Mouse (Mus musculus) kidney, embryonic 14.5 days (tissue): ENCODE data around the gene Acat3. TPM values are rescaled to one million over a fixed set of nuclear protein-coding genes. Genes with fewer than 3 reads are reported as not detected.
A peak's percentile ranks its signal among the peaks of the same experiment; 100 is the strongest.
"Not testable (repeated sequence)": the region's sequence is repeated elsewhere in the genome, so short reads cannot be mapped to it uniquely, and the experiment has no call there.

Experiments
- ATAC-seq: fragments of 200-750 bp; cut with Nextera tagmentation; 2 replicates; pipeline ENCODE4 v1.8.0; 2017; ENCODE audit warnings: moderate number of reproducible peaks, mild to moderate bottlenecking, moderate TSS enrichment, moderate library complexity; ENCODE audit not compliant: low FRiP score, low TSS enrichment
- H3K27ac ChIP-seq: fragments of 300-500 bp; sonication (generic); 2 replicates; pipeline ENCODE4 v1.5.1; 2014; ENCODE audit warnings: low read depth, mild to moderate bottlenecking, low read length, moderate library complexity, mixed read lengths
- H3K27me3 ChIP-seq: fragments of 300-500 bp; sonication (generic); 2 replicates; pipeline ENCODE4 v1.6.1; 2014; ENCODE audit warnings: mild to moderate bottlenecking, low read length; ENCODE audit not compliant: control insufficient read depth, insufficient read depth
- H3K36me3 ChIP-seq: fragments of 300-500 bp; sonication (generic); 2 replicates; pipeline ENCODE4 v1.6.1; 2014; ENCODE audit warnings: low read length, mixed read lengths; ENCODE audit not compliant: control insufficient read depth, insufficient read depth
- H3K4me1 ChIP-seq: fragments of 300-500 bp; sonication (generic); 2 replicates; pipeline ENCODE4 v1.6.1; 2014; ENCODE audit warnings: low read length, mixed read lengths; ENCODE audit not compliant: control insufficient read depth, insufficient read depth
- H3K4me2 ChIP-seq: fragments of 300-500 bp; sonication (generic); replicated peaks from 2 replicates; pipeline ENCODE4 v1.6.1; 2014; ENCODE audit warnings: low read depth, mild to moderate bottlenecking, low read length
- H3K4me3 ChIP-seq: fragments of 300-500 bp; sonication (generic); 2 replicates; pipeline ENCODE4 v1.5.1; 2014; ENCODE audit warnings: mild to moderate bottlenecking, low read length
- H3K9ac ChIP-seq: fragments of 300-500 bp; sonication (generic); 2 replicates; pipeline ENCODE4 v1.6.1; 2014; ENCODE audit warnings: low read depth, mild to moderate bottlenecking, low read length, moderate library complexity
- H3K9me3 ChIP-seq: fragments of 300-500 bp; sonication (generic); 2 replicates; pipeline ENCODE4 v1.6.1; 2016; ENCODE audit warnings: low read length; ENCODE audit not compliant: control insufficient read depth
- WGBS: fragments of 180-500 bp; shearing (Covaris S2); extraction: QIAGEN DNeasy Blood & Tissue Kit; methylation state at CpG from one replicate; pipeline ENCODE4 v1.1.7; 2014; 5-methylcytosine and 5-hydroxymethylcytosine counted together
- polyA plus RNA-seq: library from polyadenylated mRNA; unstranded; fragments of >200 nt; fragmentation: Nextera tagmentation; extraction: Ambion mirVana; gene quantifications from 2 replicates; pipeline ENCODE4 v1.2.1, GENCODE M21; 2014

Gene Acat3
- polyA plus RNA-seq, 1 experiment from 2014 or later, result 0.76 TPM

DNA sequence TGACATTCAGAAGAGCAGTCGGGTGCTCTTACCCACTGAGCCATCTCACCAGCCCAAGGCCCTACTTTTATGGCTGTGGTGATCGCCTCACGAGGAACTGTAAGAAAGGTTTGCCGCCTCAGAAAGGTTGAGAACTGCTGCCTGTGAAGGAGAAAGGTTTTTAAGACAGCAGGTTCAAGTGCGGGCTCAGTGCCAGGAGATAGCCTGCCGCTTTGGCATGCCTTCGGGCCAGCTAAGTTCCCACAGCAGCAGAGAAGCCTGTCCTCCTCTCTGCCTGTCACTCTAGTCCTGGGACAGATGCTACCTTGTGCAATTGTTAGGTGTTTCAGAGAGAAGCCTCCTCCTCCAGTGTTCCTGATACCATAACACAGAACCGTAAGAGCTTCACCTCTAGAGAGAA lies 16.3 kb upstream of the Acat3 start:
- peaks cover 36% of the 10 kb centered on the region for H3K36me3 ChIP-seq
- no peak overlapping the region for H3K27ac ChIP-seq
- no peak overlapping the region for H3K9ac ChIP-seq
- no peaks in the 10 kb centered on the region for H3K27me3 ChIP-seq
- H3K4me1 ChIP-seq, result no peaks in the 10 kb centered on the region
- H3K9me3 ChIP-seq, result no peaks in the 10 kb centered on the region
- WGBS, result 94% methylated on average over 8 of the region's 8 CpGs
- no peak overlapping the region for H3K4me3 ChIP-seq
- ATAC-seq, result no peak
- no peak overlapping the region for H3K4me2 ChIP-seq

- Histone ChIP-seq H3K27ac (no peak overlapping the region), H3K4me1 (no peaks in the 10 kb centered on the region), H3K9ac (no peak overlapping the region), H3K36me3 (peaks cover 60% of the 10 kb centered on the region), H3K27me3 (no peaks in the 10 kb centered on the region), H3K4me3 (no peak overlapping the region), H3K9me3 (no peaks in the 10 kb centered on the region), H3K4me2 (no peak overlapping the region)
- 92% methylated on average over 5 of the region's 5 CpGs for WGBS
- ATAC-seq, result no peak
These were observed 9.3 kb upstream of the Acat3 start for GRCm38 (mm10) chr17:12949669-12950068.

DNA sequence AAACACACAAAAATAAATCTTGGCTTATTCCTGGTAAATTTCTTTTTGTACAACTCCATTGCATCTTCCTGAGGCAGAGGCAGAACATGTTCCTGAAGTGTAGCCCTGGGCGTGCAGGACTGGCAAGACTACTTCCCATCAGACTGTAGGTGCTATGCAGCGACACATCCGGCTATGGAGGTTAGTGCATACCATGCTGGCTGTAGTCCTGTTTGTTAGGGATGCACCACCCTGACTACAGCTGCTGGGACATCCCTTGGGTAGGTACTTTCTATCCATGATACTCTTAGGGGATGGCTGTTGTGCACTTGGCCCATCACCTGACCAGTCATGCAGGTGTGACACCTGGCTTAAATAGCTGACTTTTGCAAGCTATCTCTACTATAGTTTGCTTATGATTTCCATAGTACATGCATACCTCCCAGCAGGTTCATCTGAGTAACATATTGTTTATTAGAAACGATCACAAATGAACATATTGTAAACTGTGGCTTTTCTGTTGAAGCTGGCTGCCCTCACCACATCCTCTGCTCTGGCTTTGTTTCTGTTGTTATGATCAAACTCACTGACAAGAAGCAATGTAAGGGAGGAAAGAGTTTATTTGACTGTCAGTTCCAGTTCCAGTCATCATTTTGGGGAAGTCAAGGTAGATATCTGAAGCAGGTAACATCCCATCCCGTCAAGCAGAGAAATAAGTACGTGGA lies 2.2 kb upstream of the Acat3 start:
- H3K27ac ChIP-seq, result no peak overlapping the region
- WGBS, result 93% methylated on average over 6 of the region's 6 CpGs

GRCm38 (mm10) chr17:12941543-12942260 lies 1.3 kb upstream of the Acat3 start:
- 79% methylated on average over 8 of the region's 8 CpGs for WGBS

More for the DNA sequence above, 2.2 kb upstream of the Acat3 start:
- Histone ChIP-seq H3K9ac (no peak overlapping the region), H3K9me3 (no peaks in the 10 kb centered on the region), H3K4me1 (no peaks in the 10 kb centered on the region), H3K4me3 (no peak overlapping the region), H3K4me2 (no peak overlapping the region), H3K36me3 (peaks cover 33% of the 10 kb centered on the region), H3K27me3 (no peaks in the 10 kb centered on the region)
- no peak for ATAC-seq

DNA sequence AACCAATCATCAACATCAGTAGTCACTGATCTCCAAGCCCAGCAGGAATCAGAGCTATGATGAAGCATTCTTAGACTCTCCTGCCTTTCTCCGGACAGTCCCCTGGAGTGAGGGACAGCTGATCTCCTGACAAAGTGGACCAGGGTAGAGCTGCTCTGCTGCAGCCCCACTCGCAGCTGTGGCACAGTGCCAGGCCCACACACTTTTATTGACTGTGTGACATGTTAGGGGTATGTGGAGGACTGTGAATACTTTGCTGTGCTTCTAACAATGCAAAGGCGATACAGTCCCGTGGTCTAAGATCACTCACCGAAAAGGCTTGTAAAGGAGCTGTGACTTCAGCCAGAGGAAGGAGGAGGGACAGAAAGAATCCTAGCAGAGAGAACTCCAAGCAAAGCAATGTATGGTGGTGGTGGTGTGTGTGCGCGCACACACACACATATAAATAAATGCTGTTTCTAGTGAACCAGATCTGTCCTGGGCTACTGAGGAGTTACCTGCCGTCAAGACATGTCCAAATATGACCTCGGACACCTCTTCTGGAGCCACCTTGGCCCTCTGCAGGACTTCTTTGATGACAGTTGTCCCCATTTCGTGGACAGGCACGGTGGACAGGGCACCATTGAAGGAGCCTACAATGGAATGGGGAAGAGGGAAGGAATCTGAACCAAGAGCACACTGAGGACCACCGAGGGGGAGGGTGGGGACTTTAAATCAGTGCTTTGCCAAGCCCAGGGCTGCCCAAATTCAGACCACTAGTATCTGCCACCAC lies 837 bp downstream of the Acat3 start:
- WGBS, result 49% methylated on average over 2 of the region's 12 CpGs
- H3K27me3 ChIP-seq, H3K9me3 ChIP-seq, H3K4me1 ChIP-seq, ATAC-seq, H3K27ac ChIP-seq: not testable (repeated sequence)
- H3K4me3 ChIP-seq, result peak overlapping the region; percentile 10
- peaks cover 16% of the 10 kb centered on the region for H3K36me3 ChIP-seq
- H3K9ac ChIP-seq, result peak overlapping the region; percentile 45; the same call in 1 of the 2 replicates
- peak overlapping the region; percentile 32 for H3K4me2 ChIP-seq

More at GRCm38 (mm10) chr17:12941543-12942260, 1.3 kb upstream of the Acat3 start:
- H3K4me1 ChIP-seq, result no peaks in the 10 kb centered on the region
- H3K27ac ChIP-seq, result no peak overlapping the region
- peaks cover 31% of the 10 kb centered on the region for H3K36me3 ChIP-seq
- no peak for ATAC-seq
- H3K4me3 ChIP-seq, result no peak overlapping the region
- no peak overlapping the region for H3K4me2 ChIP-seq
- H3K9ac ChIP-seq, result no peak overlapping the region
- no peaks in the 10 kb centered on the region for H3K9me3 ChIP-seq
- no peaks in the 10 kb centered on the region for H3K27me3 ChIP-seq

DNA sequence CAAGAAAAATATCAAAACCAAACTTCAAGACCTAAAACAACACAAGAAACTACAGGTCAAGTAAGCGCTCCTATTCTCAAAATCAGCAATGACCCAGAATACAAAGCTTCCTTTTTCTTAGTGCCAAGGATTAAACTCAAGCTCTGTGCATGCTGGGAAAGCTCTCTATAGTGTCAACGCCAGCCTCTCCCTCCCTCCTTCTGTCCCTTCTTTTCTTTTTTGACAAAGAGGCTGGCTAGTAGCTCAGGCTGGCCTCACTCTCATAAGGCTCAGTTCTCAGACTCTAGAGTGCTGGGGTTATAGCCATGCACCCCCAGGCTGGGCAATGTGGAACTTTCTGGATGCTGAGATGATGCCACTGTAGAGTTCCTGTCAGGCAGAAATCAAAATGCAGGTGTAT lies 2.3 kb downstream of the Acat3 start:
- Histone ChIP-seq H3K27ac (no peak overlapping the region), H3K36me3 (peaks cover 7% of the 10 kb centered on the region; the same call in 1 of the 2 replicates), H3K4me3 (no peak overlapping the region), H3K4me1 (no peaks in the 10 kb centered on the region), H3K9ac (no peak overlapping the region), H3K27me3 (no peaks in the 10 kb centered on the region), H3K4me2 (no peak overlapping the region), H3K9me3 (no peaks in the 10 kb centered on the region)
- WGBS, result 67% methylated on average over 2 of the region's 2 CpGs
- no peak for ATAC-seq

GRCm38 (mm10) chr17:12937412-12937970 lies 2.9 kb downstream of the Acat3 start:
- 87% methylated on average over 2 of the region's 2 CpGs for WGBS
- H3K27me3 ChIP-seq, result no peaks in the 10 kb centered on the region
- no peak for ATAC-seq
- H3K9ac ChIP-seq, result no peak overlapping the region
- no peak overlapping the region for H3K27ac ChIP-seq
- no peak overlapping the region for H3K4me2 ChIP-seq
- H3K4me3 ChIP-seq, result no peak overlapping the region
- H3K4me1 ChIP-seq, result no peaks in the 10 kb centered on the region
- H3K9me3 ChIP-seq, result no peaks in the 10 kb centered on the region
- peaks cover 2% of the 10 kb centered on the region; the same call in 1 of the 2 replicates for H3K36me3 ChIP-seq

DNA sequence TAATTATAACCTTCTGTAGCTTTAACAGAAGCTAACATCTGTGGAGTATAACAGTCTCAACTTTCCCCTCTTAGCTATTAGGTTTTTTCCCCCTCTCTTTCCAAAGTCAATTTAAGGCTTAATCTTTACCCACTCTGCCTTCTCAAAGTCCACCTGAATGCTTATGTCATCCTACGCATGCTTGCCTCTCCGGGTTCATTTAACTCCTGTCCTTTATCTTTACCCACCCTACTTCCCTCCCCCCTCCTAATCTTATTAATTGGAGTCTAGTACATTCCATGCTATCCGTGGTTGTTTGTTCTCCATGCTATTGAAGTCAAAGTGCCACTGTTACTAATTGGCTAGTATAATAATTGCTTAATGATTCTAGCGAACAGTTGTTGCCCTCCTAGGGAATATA lies 4.7 kb downstream of the Acat3 start:
- H3K36me3 ChIP-seq, result no peaks in the 10 kb centered on the region
- no peaks in the 10 kb centered on the region for H3K9me3 ChIP-seq
- no peak overlapping the region for H3K4me2 ChIP-seq
- no peak overlapping the region for H3K27ac ChIP-seq
- H3K9ac ChIP-seq, result no peak overlapping the region
- H3K4me1 ChIP-seq, result no peaks in the 10 kb centered on the region
- ATAC-seq, result no peak
- no peak overlapping the region for H3K4me3 ChIP-seq
- WGBS, result 51% methylated on average over 4 of the region's 4 CpGs
- no peaks in the 10 kb centered on the region for H3K27me3 ChIP-seq
